Mouse (Mus musculus) layer of hippocampus, adult 11-12 months (tissue): ENCODE data around the gene Psme2b.
"Not testable (repeated sequence)": the region's sequence is repeated elsewhere in the genome, so short reads cannot be mapped to it uniquely, and the experiment has no call there.

Source experiments
- DNase-seq: peaks from one replicate; pipeline ENCODE4 v3.0.0; 2022; ENCODE audit warnings: low spot score

Gene Psme2b

DNA sequence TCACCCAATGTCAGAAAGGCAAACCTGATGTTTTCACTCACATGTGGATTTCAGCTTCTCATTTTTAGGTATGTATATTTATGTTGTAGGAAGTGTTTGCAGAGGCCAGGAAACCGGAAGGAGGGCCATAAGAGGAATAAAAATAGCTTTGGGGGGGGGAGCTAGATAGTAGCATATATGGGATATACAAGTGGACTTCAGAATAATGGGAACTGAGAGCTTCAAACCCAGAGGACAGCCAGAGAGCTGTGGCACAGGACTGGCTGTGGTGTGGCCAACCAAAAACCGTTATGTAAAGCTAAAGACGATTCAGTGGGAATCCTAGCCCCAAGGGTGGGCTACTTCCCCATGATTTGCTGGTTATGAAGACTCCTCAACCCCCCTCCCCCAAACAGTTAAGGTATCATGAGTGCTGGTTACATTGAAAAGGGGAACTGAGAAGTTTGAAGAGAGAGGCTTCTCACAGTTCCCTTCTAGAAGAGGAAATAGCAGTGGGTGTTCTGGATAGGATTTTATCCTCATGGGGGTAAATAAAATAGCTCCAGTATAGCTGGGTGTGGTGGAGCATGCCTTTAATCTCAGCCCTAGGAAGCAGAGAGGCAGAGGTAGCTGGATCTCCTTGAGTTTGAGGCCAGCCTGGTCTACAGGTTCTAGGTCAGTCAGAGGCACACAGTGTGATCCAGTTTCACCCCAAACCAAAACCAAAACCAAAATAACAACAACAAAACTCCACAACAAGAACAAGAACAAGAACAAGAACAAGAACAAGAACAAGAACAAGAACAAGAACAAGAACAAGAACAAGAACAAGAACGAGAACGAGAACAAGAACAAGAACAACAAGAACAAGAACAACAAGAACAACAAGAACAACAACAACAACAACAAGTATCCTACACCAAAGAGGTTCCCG is 45.1 kb downstream of the Psme2b start:
- DNase-seq: not testable (repeated sequence)

- DNase-seq: no peak
Measured at GRCm38 (mm10) chr11:48898812-48899431, 47.1 kb downstream of the Psme2b start.
